Comparison of ENCODE assay signal across 8 mouse cellular contexts in the genomic region with DNA sequence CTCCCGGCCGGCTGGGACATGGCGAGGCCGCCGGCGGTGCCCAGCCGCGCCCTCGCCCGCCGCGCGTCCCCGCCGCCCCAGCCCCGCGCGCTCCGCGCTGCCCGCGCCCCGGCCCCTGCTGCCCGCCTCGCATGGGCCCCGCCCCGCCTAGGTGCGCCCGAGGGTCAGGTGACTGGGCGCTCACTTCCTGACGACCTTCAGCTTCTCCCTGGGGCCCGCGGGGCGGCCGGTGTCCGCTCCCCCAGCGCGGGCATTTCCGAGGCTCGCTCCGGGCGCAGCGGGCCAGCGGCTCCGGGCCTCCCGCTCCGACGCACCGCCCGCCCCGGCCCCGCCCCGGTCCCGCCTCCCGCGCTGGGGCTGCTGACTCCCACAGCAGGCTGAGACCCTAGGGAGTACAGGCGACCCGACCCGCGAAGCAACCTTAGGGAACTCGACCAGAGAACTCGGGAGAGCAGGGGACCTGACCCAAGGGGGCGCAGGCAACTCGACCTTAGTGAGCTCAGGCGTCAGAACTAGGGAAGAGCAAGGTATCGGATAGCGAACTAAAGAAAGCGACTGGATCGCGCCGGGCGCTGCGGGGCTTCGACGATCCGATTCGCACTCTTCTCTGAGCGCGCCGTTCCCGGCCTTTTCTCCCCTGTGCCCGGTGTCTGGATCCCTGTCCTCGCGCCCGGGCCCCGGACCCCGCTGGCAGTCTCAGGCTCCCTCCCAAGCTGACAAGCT.
DNase-seq lines count a peak whose midpoint lies in the region; ATAC-seq and TF ChIP-seq lines count a peak whose summit lies in the region.

No protein-coding gene starts in this region.

- peak; percentile 32 to 51 for DNase-seq in spleen, adult 18-20 months
- DNase-seq in spleen, adult 12 weeks (ENCODE audit: low spot score) = no peak
- peak; percentile 79 for DNase-seq in embryonic facial prominence, embryonic 10.5 days (ENCODE audit: low spot score)
- DNase-seq in kidney, postnatal 10 days = peak; percentile 86
- peak; percentile 64 for DNase-seq in lung, postnatal 0 days (ENCODE audit: low spot score)
- peak; percentile 72 for DNase-seq in ovary, postnatal 36 days (ENCODE audit: low spot score)
- peak; percentile 78 for DNase-seq in thymus, postnatal 4 days

- ATAC-seq in heart, embryonic 14.5 days (ENCODE audit: insufficient number of reproducible peaks, insufficient read depth, low FRiP score, low read depth) = peak; percentile 68
- ATAC-seq in lung, postnatal 0 days = peak; percentile 77

- H3K9me3 ChIP-seq in embryonic facial prominence, embryonic 10.5 days = no peaks in the 10 kb centered on the region
- no peaks in the 10 kb centered on the region for H3K9me3 ChIP-seq in heart, embryonic 14.5 days (ENCODE audit: control insufficient read depth, low read length)
- no peaks in the 10 kb centered on the region for H3K9me3 ChIP-seq in lung, postnatal 0 days (ENCODE audit: low read length)

- under 1% methylated on average over 87 of the region's 87 CpGs for WGBS in embryonic facial prominence, embryonic 10.5 days
- WGBS in heart, embryonic 14.5 days = under 1% methylated on average over 85 of the region's 87 CpGs
- WGBS in lung, postnatal 0 days = under 1% methylated on average over 61 of the region's 87 CpGs

- no peak for TF ChIP-seq CTCF in lung, postnatal 0 days (IDR thresholded peaks at IDR 0.05)

- peak overlapping the region; percentile 87 for H3K4me2 ChIP-seq in heart, embryonic 14.5 days (ENCODE audit: low read length)
- peak overlapping the region; percentile 95 for H3K4me2 ChIP-seq in lung, postnatal 0 days (replicated peaks; ENCODE audit: low read depth, low read length)

- H3K36me3 ChIP-seq in embryonic facial prominence, embryonic 10.5 days (replicated peaks) = no peaks in the 10 kb centered on the region
- no peaks in the 10 kb centered on the region for H3K36me3 ChIP-seq in heart, embryonic 14.5 days (ENCODE audit: control insufficient read depth, insufficient read depth, low read length)
- H3K36me3 ChIP-seq in lung, postnatal 0 days (ENCODE audit: insufficient read depth, low read length) = no peaks in the 10 kb centered on the region

- H3K4me3 ChIP-seq in embryonic facial prominence, embryonic 10.5 days = peak overlapping the region; percentile 74
- peak overlapping the region; percentile 65 to 70 for H3K4me3 ChIP-seq in heart, embryonic 14.5 days (ENCODE audit: control insufficient read depth in 1 of 2, insufficient read depth in 1 of 2, low read depth in 1 of 2, low read length in 2 of 2)
- H3K4me3 ChIP-seq in lung, postnatal 0 days (ENCODE audit: low read depth, low read length) = peak overlapping the region; percentile 59

- no peak for TF ChIP-seq EP300 in lung, postnatal 0 days (IDR thresholded peaks at IDR 0.05)

- peaks cover 36% of the 10 kb centered on the region for H3K4me1 ChIP-seq in embryonic facial prominence, embryonic 10.5 days
- peaks cover 27 to 38% of the 10 kb centered on the region in 2 experiments for H3K4me1 ChIP-seq in heart, embryonic 14.5 days (ENCODE audit: control insufficient read depth in 2 of 2, insufficient read depth in 2 of 2, low read length in 2 of 2)
- peaks cover 12% of the 10 kb centered on the region for H3K4me1 ChIP-seq in lung, postnatal 0 days (ENCODE audit: insufficient read depth, low read depth, low read length)

- peak overlapping the region; percentile 75 for H3K27ac ChIP-seq in embryonic facial prominence, embryonic 10.5 days (replicated peaks)
- peak overlapping the region; percentile 75 to 77 for H3K27ac ChIP-seq in heart, embryonic 14.5 days (replicated peaks in 1 of 2; ENCODE audit: control insufficient read depth in 1 of 2, insufficient read depth in 1 of 2, low read depth in 2 of 2, low read length in 2 of 2)
- H3K27ac ChIP-seq in lung, postnatal 0 days (ENCODE audit: low read length) = 0 out of 2 replicates have a peak overlapping the region, but pooled peaks have one; percentile 38

- H3K9ac ChIP-seq in heart, embryonic 14.5 days (ENCODE audit: low read length) = peak overlapping the region; percentile 84
- peak overlapping the region; percentile 23; the same call in 1 of the 2 replicates for H3K9ac ChIP-seq in lung, postnatal 0 days (replicated peaks; ENCODE audit: low read depth)

- peaks cover 81% of the 10 kb centered on the region for H3K27me3 ChIP-seq in embryonic facial prominence, embryonic 10.5 days (replicated peaks; ENCODE audit: low read depth, poor library complexity, severe bottlenecking)
- H3K27me3 ChIP-seq in heart, embryonic 14.5 days (ENCODE audit: control insufficient read depth, insufficient read depth, low read length) = peaks cover 4% of the 10 kb centered on the region; the same call in 1 of the 2 replicates
- H3K27me3 ChIP-seq in lung, postnatal 0 days (replicated peaks; ENCODE audit: insufficient read depth, low read length) = peaks cover 10% of the 10 kb centered on the region
